ENCODE assay signal across 8 mouse cellular contexts in genomic region chr12:87388122-87388774, GRCm38 (mm10). TPM values are rescaled to one million over a fixed set of nuclear protein-coding genes. Genes with fewer than 3 reads are reported as not detected.
DNase-seq lines count a peak whose midpoint lies in the region; ATAC-seq and TF ChIP-seq lines count a peak whose summit lies in the region.

TSS of gene Sptlc2 (minus strand) at chr12:87388355.

- peak within 1 kb of the TSS; percentile 96 for H3K9ac ChIP-seq in lung, postnatal 0 days (replicated peaks; ENCODE audit: low read depth)

- no peaks in the 10 kb centered on the region for H3K9me3 ChIP-seq in hindbrain, embryonic 10.5 days
- H3K9me3 ChIP-seq in lung, postnatal 0 days (ENCODE audit: low read length): no peaks in the 10 kb centered on the region

- peaks cover 21% of the 10 kb centered on the region for H3K4me1 ChIP-seq in hindbrain, embryonic 10.5 days (replicated peaks)
- 0 out of 2 replicates have a peak, but pooled peaks cover 6% of the 10 kb centered on the region for H3K4me1 ChIP-seq in lung, postnatal 0 days (ENCODE audit: insufficient read depth, low read depth, low read length)

- ATAC-seq in frontal cortex, adult (ENCODE audit: low TSS enrichment): peak; percentile 98
- ATAC-seq in lung, postnatal 0 days: peak; percentile 97

- peak; percentile 96 for DNase-seq in MN1 (ENCODE audit: low spot score)
- DNase-seq in cerebellum, adult 9-10 months: peak; percentile 100
- peak; percentile 99 for DNase-seq in hindbrain, embryonic 10.5 days (ENCODE audit: low spot score)
- peak; percentile 99 for DNase-seq in layer of hippocampus, adult 9-11 months
- peak; percentile 100 for DNase-seq in lung, postnatal 0 days (ENCODE audit: low spot score)
- DNase-seq in ovary, postnatal 14 days (ENCODE audit: low spot score): peak; percentile 98
- DNase-seq in thymus, postnatal 14 days: peak; percentile 99

- H3K4me3 ChIP-seq in hindbrain, embryonic 10.5 days: peak within 1 kb of the TSS; percentile 71
- H3K4me3 ChIP-seq in lung, postnatal 0 days (ENCODE audit: low read depth, low read length): peak within 1 kb of the TSS; percentile 97

- 0 out of 2 replicates have a peak, but pooled peaks have one; percentile 50 for TF ChIP-seq EP300 in lung, postnatal 0 days (IDR thresholded peaks at IDR 0.05)

- WGBS in hindbrain, embryonic 10.5 days: under 1% methylated on average over 45 of the region's 45 CpGs
- under 1% methylated on average over 44 of the region's 45 CpGs for WGBS in lung, postnatal 0 days

- H3K36me3 ChIP-seq in hindbrain, embryonic 10.5 days: no peaks in the 10 kb centered on the region
- no peaks in the 10 kb centered on the region for H3K36me3 ChIP-seq in lung, postnatal 0 days (ENCODE audit: insufficient read depth, low read length)

- peak within 1 kb of the TSS; percentile 80 for H3K4me2 ChIP-seq in lung, postnatal 0 days (replicated peaks; ENCODE audit: low read depth, low read length)

- TF ChIP-seq CTCF in lung, postnatal 0 days (IDR thresholded peaks at IDR 0.05): no peak

- H3K27ac ChIP-seq in hindbrain, embryonic 10.5 days: peak within 1 kb of the TSS; percentile 86
- peak within 1 kb of the TSS; percentile 95 for H3K27ac ChIP-seq in lung, postnatal 0 days (ENCODE audit: low read length)

- no peaks in the 10 kb centered on the region for H3K27me3 ChIP-seq in hindbrain, embryonic 10.5 days (ENCODE audit: insufficient read depth, poor library complexity, severe bottlenecking)
- H3K27me3 ChIP-seq in lung, postnatal 0 days (replicated peaks; ENCODE audit: insufficient read depth, low read length): no peaks in the 10 kb centered on the region

RNA-seq across cellular contexts. Expression of gene Sptlc2, which starts in this region (rescaled TPM):
- 55.8 and 59.0 TPM in 2 replicates for polyA plus RNA-seq in hindbrain, embryonic 10.5 days (2016; fragmentation: Nextera tagmentation; extraction: Ambion mirVana)
- 194 and 216 TPM in 2 replicates for polyA plus RNA-seq in lung, postnatal 0 days (2015; fragmentation: Nextera tagmentation; extraction: Ambion mirVana)

Comparison
In these comparisons a context has a peak if more than half of its experiments do, and no peak if none do; other contexts are left out.
1. Peak in every context shown above with its lines: DNase-seq, ATAC-seq, H3K4me3 ChIP-seq and H3K27ac ChIP-seq.